Mouse (Mus musculus) T-helper 17 cell (primary cell): ENCODE results near the gene Srf.

Experiments used
- in situ Hi-C, 2 experiments: fragments of 300-600 bp; cut with MboI, MseI; formaldehyde crosslinking; loops; 1 replicate in 1 of 2; 2 replicates in 1 of 2; pipeline ENCODE4 v1.15.1; 2025; ENCODE audit warnings: high pct_unique_total_duplicates in 2 of 2

Gene Srf

GRCm38 (mm10) chr17:46521174-46521573, 34.8 kb downstream of the Srf start:
- in situ Hi-C loops = no loop called here

DNA sequence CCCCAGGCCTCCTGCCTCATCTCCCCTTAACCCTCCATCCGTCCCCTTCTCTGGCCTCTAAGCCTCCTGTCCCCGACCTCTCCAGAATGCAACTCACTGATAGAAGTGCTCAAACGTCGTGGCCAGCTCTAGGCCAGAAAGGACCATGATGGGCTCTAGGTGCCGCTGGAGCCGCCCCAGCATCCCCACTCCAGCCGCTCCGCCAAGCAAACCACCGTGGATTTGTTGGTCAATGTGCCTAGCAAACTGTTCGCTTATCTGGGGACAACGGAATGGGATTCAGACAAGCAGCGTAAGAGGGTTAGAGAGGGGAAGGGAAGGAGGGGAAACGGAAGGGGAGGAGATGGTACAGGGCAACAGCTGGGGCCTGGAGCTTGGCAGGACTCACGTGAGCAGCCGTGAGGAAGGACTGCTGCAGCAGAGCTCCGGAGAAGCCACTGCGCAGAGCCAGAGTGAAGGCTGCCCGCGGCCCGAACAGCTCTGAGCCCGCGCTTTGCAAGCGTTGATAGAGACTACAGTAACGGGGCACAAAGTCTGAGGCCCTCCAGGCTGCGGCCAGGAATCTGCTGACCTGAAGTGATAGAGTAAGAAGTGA, 35.5 kb downstream of the Srf start:
- in situ Hi-C loops = no loop called here

GRCm38 (mm10) chr17:46519971-46520370, 36.0 kb downstream of the Srf start:
- in situ Hi-C loops = loop anchor here in 1 of 2 experiments (5.0 kb wide), 1 partner anchor 73 kb away; no protein-coding TSS in a partner anchor

DNA sequence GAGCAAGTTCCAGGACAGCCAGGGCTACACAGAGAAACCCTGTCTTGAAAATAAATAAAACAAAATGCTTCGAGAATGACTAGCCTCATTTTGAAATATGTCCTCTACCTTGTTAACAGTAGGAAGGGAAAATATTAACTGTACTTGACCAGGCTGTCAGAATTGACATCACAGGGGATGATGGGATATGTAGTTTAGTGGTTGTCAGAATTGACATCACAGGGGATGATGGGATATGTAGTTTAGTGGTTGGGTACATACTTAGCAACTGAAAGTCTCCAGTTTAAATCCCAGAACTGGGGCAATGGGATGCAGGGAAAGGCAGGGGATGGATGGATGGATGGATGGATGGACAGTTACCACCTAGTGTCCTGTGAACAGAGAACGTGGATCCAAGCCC, 42.6 kb downstream of the Srf start:
- in situ Hi-C loops = no loop called here

DNA sequence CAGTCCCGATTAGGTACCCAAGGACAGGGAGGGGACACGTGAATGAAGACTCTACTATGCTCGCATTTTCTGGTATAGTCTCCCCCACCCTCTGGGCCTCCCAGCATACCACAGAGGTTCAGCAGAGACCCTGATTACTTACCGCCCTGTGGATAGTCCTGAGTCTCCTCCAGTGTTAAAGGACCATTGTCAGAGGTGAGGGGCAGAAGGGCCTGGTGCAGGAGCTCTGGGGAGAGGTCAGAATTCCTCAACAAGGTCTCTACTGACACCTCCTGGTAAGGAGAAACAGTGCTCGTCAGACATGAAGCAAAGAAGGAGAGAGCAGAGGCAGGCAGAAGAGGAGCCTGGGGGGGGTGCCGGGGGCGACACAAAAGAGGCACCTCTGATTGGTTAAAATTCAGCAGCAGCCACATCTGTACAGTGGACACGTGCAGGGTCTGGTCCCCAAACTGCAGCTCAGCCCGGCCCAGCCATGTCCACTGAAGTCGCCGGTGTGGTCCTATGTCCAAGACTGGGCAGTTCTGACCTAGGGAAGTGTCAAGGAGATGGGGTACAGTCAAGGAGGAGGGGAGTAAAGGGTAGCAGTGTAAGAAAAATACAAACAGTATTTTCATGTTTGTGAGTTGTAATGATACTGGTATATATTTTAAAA, 44.8 kb downstream of the Srf start:
- in situ Hi-C loops = no loop called here

DNA sequence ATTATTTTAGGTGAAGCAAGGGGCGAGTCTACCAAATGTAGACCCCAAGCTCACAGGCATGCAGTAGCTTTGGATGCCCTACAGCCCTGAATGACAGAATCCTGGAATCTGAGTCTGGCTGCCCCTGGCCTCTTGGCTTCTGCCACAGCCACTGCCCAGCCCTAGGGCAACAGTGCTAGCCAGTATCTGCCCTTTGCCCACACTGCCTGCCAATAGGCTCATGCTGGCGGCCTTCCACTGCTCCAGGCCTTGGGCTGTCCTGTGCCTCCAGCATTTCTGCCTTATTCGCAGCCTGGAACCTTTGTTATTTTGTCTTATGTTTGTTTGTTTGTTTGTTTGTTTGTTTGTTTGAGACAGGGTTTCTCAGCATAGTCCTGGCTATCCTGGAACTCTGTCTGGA, 50.4 kb downstream of the Srf start:
- in situ Hi-C loops = no loop called here

- in situ Hi-C loops = no loop called here
Observed at GRCm38 (mm10) chr17:46503847-46504638, 51.9 kb downstream of the Srf start.

- in situ Hi-C loops = no loop called here
Observed at GRCm38 (mm10) chr17:46502775-46503174, 53.2 kb downstream of the Srf start.
